Mouse (Mus musculus): ENCODE results near the gene Cyp4f39. TPM values are rescaled to one million over a fixed set of nuclear protein-coding genes. Genes with fewer than 3 reads are reported as not detected.

The Cyp4f39 gene
- total RNA-seq (2021), result under 1 TPM; 0.22 to 0.48 TPM
- long read RNA-seq, experiment 1, result 0 reads
- long read RNA-seq, experiment 2, partial matches to known transcripts, result 0 of 1 reads
- long read RNA-seq, experiment 2, other reads (novel, unspliced or antisense), result 0 of 1 reads

DNA sequence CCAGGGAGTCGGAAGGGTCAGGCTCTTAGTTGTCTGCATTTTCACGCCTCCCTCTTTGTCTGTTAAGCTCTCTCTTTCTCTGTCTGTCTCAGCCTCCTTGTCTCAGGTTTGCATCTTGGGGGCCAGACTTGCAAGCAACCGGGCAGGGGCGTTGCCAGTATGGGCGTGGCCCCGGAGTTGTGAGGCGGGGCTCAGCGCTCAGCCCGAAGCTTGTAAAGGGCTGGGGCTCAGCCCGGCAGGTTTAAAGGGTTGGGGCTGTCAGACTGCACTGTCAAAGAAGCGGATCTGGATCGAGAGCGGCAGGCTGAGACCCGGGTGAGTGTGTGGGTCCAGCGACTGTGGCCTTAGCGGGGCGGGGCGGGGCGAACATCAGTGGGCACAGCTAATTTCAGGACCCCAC, at the start of gene Cyp4f39:
TSS of gene Cyp4f39 (plus strand) at position 242 of the 400 bp plus-strand sequence.
- intact Hi-C loops (cut with DNase I), result no loop called here
- peak; percentile 13 to 34 for DNase-seq

DNA sequence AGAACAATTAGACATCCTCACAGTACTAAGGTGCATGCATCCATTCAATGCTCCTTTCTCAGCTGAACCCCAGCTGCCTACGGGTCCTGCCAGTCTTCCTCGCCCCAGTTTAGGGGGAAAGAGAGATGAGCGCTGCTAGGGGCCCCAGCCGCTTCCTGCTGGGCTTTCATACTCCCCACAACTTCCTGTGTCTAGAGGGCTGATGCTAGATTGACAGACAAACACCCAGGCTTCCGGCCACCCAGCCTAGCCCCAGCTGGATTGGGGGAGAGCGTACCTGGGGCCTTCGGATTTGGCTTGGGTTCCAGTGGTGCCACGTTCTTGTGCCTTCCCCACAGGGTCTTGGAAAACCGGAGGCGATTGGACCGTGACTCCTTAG, 49.8 kb upstream of the Cyp4f39 start:
- DNase-seq, result no peak
- intact Hi-C loops (cut with DNase I), result no loop called here

DNA sequence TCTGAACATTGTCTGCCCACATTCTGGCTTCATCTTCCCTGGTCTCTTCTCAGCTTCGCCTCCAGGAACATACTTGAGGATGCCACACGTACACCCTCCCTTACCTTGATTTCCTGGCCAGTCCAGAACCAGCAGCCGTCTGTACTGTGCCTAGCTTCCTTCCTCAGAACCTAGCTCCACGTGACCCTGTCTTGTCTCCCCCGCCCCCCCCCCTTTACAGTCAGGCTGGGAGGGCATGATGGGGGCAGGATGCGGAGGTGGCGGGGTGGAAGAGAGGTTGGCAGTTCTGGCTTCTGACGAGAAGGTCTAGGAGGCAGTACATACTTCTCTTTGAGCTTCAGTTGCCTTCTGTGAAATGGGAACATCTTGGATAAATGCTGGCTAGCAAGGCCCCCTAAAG, 49.1 kb upstream of the Cyp4f39 start, which contains the start of gene Rasal3:
TSS of gene Rasal3 (minus strand) at position 167 of the 400 bp plus-strand sequence.
- no peak for DNase-seq
- intact Hi-C loops (cut with DNase I), result no loop called here

DNA sequence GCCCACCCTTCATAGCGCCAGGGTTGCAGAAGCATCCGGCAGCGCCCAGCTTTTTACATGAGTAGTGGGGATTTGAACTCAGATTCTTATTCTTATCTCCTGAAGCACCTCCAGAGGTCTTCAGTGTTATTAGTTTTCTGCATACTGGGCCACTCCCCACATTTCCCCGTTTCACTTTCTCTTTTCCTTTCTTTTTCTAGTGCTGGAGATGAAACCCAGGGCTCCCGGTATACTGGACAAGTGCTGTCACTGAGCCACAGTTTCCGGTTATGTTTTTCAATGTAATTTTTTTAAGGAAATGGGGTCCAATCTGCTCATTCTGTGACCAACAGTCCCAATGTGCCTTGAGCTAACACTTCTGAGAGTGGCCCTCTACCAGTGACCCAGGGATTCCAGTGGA, 40.6 kb upstream of the Cyp4f39 start:
- DNase-seq, result no peak
- intact Hi-C loops (cut with DNase I), result no loop called here

DNA sequence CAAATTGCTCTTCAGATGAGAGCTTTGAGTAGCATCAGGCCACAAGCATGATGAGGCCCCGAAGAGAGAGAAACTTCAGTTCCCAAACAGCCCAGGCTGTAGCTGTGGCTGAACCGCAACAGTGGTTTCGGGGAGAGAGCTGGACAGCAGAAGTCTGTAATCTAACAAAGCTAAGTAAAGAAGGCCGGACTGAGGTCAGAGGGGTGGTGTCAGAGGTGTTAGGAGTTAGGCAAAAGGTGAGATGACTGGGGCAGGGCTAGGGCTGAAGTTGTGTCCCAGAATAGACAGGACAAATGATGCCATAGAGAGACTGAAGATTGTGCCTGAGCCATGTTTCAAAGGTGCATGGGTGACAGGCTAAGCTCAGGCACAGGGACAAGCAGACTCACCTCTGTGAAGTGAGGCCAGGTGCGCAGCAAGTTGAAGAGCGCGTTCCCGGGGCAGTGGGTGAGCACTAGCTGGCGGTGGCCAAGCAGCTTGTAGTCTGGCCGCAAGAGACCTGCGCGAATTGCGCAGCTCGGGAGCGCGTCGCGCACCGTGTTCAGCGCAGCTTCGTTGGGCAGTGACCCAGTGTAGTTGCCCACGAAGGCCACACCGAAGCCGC, 37.0 kb upstream of the Cyp4f39 start:
- intact Hi-C loops (cut with DNase I), result no loop called here
- DNase-seq, result no peak

DNA sequence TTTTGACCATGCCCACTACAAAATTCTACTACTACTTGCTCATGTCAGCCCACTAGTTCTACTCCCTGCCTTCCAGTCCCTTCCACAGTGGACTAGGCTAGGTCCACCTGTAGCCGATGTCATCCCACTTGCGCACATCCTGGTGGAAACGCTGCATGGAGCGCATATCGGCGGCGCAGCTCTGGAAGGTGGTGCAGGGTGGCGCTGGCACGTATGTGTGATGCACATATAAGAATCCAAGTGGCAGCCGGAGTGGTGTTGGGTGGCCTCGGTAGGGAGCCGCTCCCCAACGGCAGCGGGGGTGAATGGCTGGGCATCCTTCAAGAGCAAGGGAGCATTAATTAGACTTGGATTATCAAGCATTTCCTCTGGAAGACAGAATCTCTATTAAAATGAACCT, 35.8 kb upstream of the Cyp4f39 start:
- intact Hi-C loops (cut with DNase I), result no loop called here
- DNase-seq, result no peak

DNA sequence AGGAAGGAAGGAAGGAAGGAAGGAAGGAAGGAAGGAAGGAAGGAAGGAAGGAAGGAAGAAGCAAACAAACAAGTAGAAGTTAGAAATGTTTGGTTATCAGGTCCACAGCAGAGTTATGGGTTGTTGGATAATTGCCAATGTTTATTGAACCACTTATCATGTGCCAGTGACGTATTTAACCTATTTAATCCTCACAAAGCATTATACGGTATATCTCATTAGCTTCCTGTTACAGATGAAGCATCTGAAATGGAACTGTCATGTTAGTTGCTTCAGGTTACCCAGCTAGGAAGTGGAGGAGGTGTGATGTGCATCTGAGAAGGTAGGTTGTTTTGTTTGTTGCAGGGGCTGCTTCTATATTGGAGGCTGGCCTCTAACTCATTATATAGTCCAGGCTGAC, 32.5 kb upstream of the Cyp4f39 start:
- intact Hi-C loops (cut with DNase I), result no loop called here
- DNase-seq, result no peak

DNA sequence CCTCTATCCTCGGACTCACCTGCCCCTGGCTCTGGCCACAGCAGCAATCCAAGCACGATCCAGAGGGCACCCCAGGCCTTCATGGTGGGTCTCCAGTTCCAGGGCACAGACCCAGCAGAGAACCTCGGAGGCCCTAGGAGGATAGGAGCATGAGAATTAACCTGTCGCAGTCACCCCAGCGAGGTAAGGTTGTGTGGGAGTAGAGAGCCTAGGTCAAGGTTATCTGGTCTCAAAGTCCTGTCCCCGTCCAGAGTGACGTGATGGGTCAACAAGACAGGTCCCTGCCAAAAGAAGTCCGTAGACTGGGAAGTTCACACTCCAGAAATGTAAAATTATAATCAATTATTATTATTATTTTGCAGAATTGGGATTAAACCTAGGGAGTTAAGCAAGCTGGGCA, 31.7 kb upstream of the Cyp4f39 start:
- intact Hi-C loops (cut with DNase I), result no loop called here
- DNase-seq, result no peak

DNA sequence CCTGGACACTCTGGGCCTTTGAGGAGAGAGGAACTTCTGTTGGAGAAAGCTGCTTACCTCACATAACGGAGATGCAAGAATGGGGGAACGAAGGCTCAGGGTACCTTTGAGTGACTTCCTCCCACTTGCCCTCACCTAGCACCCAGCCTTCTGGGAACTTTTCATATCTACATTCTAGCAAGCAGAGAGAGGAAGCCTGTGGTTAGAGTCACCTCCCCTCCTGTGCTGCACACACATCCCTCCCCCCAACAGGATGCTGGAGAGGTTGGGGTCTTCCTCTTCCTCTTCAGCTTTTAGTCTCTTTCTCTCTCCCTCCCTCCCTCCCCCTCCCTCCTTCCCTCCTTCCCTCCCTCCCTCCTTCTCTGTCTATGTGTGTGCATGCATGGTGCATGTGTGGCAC, 28.5 kb upstream of the Cyp4f39 start, which contains the start of gene Pglyrp2:
TSS of gene Pglyrp2 (minus strand) at position 134 of the 400 bp plus-strand sequence.
- no peak for DNase-seq
- intact Hi-C loops (cut with DNase I), result no loop called here

DNA sequence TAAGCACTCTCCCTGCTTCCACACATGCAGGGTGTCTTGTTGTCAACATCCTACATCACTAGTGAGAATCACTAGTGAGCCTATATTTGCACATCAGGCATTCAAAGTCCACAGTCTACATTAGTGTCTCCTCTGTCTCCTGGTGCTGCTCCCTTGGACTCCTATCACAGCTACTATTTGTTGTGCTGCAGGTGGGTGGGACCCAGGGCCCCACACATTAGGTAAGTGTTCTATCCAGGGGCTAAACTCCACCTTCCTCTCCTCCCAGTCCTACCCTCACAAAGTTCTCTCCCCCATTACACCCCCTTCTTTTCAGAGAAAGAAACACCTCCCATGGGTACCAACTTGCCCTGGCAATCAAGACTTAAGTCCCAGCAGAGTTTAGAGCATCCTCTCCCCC, 25.9 kb upstream of the Cyp4f39 start:
- intact Hi-C loops (cut with DNase I), result no loop called here
- no peak for DNase-seq

DNA sequence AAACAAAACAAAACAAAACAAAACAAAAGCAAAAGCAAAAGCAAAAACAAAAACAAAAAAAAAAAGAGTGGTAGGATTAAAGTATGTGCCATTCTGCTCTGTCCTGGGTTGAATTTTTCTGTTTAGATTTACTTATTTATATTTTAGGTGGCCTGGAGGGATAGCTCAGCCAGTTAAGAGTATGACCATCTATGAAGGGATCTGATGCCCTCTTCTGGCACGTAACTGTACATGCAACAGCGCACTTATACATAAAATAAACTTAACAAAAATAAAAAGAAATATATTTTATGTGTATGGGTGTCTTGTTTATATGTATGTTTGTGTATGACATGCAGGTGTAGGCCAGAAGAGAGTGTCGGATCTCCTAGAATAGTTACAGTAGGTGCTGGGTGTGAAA, 20.6 kb upstream of the Cyp4f39 start:
- no peak for DNase-seq
- intact Hi-C loops (cut with DNase I), result loop anchor here (1.0 kb wide), 1 partner anchor 83 kb away; no protein-coding TSS in a partner anchor

DNA sequence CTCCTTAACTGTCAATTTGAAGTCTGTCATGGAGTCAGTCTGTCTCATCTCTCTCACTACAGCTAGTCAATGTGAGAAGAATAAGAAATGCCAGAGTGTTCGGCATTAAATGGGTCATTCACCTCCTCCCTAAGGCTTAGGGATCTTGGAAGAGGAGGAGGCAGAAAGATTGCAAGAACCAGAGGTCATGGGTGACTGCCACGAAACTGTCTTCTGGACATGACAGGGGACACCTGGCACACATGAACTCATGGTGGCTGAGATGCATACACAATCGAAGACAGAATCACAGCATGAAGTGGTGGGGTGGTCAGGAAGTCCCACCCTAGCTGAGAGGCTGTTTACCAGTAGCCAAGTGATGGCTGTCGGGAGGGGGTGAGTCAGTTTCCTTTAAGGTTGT, 18.2 kb upstream of the Cyp4f39 start:
- intact Hi-C loops (cut with DNase I), result no loop called here
- DNase-seq, result peak; percentile 43 to 44

DNA sequence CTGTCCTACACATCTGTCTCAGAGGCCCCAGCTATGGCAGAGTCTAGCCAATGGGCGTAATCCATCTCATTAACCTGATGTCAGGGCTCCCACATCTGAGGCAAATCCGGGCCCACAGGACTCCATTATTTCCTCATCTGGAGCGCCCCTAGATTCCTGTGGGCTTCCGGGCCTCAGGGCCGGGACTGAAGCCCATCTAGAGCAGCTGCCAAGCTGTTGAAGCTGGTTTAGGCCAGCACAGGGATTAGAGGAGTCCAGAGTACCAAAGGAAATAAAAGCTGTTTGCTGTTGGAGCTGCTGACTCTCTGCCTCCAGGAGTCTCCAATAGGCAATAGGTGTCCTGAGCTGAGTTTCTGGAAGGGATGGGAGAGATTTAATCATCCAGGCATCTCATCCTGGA, 17.4 kb upstream of the Cyp4f39 start:
- peak in 1 of 2 experiments; percentile 11 for DNase-seq
- intact Hi-C loops (cut with DNase I), result no loop called here

DNA sequence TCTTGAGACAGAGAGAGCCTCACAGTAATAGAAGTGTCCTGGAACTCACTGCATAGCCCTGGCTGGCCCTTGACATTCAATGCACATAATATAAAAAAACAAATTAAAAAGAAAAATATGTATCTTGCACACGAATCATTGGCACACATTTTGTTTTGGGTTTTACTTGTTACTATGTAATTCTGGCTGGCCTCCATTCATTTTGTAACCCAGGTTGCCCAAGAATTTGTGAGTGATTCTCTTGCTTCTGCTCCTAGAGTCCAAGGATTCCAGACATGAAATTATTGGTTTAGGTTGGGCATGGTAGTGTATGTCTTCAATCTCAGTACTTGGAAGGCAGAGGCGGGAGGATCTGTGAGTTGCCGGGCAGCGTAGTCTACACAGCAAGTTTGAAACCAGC, 15.4 kb upstream of the Cyp4f39 start:
- DNase-seq, result no peak
- intact Hi-C loops (cut with DNase I), result no loop called here

DNA sequence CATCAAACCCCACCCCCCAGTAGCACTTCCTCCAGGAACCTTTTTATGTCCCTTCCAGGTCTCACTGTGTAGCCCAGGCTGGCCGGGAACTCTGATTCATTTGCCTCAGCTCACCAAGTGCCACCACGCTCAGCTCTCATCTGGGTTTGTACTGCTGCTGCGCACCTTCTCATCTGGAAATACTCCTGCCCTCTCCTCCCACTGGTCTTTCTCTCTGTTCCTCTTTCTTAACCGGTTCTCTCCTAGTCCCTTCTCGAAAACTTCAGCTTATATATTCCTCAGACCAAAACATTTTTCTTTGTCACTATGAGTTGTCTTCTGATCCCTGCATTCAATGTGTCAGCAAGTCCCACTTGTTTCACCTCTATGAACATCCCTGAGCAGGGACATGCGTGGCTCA, 9.3 kb upstream of the Cyp4f39 start:
- DNase-seq, result no peak
- intact Hi-C loops (cut with DNase I), result no loop called here

DNA sequence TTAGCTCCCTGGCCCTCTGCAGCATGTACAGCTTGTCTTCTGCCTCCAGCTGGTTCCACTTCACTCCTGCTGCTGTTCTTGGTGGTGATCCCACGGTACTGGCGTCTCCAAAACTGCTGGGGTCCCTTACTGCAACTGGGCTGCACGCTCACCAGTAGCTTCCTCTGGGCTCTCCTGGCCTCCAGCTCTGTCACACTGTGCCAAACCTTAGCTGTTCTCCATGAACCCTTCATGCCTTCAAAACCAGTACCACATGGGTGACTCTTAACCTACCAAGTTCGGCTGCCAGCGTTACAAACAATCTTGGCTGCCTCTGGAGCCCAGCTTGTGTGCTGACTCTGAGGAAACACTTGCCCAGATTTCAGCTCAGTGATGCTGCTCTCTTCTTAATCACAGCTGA, 7.5 kb upstream of the Cyp4f39 start:
- intact Hi-C loops (cut with DNase I), result no loop called here
- DNase-seq, result peak; percentile 42 to 60

DNA sequence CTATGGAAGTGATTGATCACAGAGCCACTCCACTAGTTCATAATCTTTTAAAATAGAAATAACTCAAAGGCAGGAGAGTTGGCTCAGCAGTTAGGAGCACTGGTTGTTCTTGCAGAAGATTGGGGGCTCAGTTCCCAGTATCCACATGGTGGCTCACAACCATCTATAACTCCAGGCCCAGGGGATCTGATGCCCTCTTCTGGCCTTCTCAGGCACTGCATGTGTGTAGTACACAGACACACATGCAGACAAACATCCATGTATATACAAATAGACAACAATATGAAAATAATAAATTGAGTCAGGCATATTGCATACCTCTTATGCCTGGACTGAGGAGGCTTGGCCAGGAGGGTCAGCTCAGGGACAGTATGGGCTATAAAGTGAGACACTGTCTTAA, 5.3 kb upstream of the Cyp4f39 start:
- DNase-seq, result no peak
- intact Hi-C loops (cut with DNase I), result no loop called here

DNA sequence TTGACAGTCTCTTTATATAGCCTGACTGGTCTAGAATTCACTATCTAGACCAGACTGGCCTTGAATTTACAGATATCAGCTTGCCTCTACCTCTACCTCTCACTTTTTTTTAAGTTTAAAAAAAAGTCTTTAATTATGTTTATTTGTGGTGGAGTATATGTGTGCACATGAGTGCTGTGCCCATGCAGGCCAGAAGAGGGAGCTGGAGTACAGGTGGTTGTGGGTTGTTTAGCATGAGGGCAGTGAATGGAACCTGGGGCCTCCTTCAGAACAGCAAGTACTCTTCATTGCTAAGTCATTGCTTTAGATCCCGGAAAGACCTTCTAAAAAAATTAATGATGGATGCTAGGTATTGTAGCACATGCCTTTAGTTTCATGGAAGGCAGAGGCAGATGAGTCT, 3.5 kb upstream of the Cyp4f39 start:
- intact Hi-C loops (cut with DNase I), result no loop called here
- DNase-seq, result no peak

DNA sequence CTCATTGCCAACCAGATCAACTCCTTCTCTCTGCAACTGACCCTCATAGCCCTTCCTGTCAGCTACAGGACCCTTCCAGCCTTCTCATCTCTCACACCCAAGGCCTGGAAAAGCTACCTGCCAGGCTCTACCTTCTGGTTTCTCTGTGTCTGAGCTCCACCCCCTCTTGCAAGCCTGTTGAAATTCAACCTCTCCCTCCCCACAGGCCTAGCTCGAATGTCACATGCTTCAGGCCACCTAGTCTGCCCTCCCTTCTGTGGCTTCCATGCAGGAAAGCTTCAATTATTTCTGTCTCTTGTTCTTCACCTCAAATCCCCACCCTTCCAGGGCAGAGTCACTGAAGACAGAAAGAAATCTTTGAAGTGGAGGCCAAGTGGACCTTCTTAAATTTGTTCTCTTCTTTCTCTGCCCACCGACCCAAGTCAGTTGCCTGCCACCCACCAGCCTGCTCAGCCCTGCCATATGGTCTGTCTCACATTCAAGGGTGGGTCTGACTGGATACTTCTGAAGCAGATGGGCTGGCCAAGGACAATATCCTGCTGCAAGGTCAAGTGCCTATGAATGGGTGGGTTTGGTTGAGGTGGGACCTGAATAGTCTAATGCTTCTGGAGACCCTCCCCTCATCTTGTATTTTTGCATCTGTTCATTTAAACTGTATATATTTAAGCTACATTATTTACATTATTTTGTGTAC, 1.5 kb upstream of the Cyp4f39 start:
- no peak for DNase-seq
- intact Hi-C loops (cut with DNase I), result no loop called here

DNA sequence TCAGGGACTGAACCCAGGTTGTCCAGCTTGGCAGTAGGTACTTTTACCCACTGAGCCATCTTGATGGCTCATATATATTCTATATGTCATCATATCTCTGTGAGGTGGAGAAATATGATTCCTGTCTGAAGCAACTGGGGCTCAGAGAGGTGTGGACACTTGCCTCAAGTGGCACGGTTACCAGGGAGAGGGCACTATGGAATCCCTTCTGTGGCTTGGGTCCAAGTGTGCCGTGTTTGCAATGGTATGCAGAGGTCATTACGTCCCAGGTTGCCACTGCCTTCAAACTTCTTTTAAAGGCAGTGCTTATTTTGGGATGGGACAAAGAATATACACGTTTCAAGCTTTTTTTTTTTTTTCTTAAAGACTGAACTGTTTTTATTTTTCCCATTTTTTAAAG, 1.7 kb downstream of the Cyp4f39 start:
- DNase-seq, result peak in 1 of 2 experiments; percentile 22
- intact Hi-C loops (cut with DNase I), result no loop called here

DNA sequence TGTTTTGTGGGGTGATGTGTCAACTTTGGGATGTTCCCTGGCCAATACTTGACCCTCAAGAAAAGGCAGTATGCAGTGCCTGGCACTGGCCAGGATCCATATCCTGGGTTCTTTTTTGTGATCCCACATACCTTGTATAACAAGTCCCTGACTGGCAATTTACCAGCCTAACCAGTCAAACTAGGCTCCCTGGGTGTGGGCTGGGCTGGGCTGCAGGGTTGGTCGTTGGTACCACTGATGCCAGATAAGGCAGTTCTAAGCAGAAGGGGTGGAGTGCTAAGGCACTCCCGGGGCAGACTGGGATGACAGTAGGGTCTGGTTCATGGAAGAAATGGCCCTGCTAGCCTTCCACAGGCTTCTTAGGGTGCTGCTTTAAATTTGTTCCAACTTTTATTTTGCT, 2.5 kb downstream of the Cyp4f39 start:
- no peak for DNase-seq
- intact Hi-C loops (cut with DNase I), result no loop called here

DNA sequence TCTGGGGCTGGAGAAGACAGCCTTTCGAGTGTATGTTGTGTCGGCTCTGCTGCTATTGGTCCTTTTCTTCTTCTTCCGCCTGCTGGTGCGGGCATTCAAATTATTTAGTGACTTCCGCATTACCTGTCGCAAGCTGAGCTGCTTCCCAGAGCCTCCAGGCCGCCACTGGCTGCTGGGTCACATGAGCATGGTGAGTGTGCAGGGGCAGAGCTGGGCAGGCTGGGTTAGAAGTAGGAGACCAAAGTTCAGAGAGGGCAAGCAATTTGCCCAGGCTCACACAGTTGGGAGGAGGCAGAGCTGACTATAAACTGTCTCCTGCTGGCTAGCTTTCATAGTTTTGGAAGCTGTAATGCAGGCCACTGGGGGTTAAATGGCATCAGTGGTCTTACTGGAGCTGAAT, 16.0 kb downstream of the Cyp4f39 start:
- intact Hi-C loops (cut with DNase I), result no loop called here

More for the DNA sequence above, 16.0 kb downstream of the Cyp4f39 start:
- DNase-seq, result no peak
